Mouse (Mus musculus) central nervous system, embryonic 14 days (tissue): ENCODE results near the gene Selenok. TPM values are rescaled to one million over a fixed set of nuclear protein-coding genes. Genes with fewer than 3 reads are reported as not detected.

Source experiments
- polyA plus RNA-seq: library from polyadenylated mRNA; depleted of rRNA; stranded (reverse); fragments of >200 nt; gene quantifications from 2 replicates; pipeline ENCODE4 v1.2.3, GENCODE M21; 2012; rRNA removed

Selenok gene
- polyA plus RNA-seq: 151 and 152 TPM in 2 replicates

DNA sequence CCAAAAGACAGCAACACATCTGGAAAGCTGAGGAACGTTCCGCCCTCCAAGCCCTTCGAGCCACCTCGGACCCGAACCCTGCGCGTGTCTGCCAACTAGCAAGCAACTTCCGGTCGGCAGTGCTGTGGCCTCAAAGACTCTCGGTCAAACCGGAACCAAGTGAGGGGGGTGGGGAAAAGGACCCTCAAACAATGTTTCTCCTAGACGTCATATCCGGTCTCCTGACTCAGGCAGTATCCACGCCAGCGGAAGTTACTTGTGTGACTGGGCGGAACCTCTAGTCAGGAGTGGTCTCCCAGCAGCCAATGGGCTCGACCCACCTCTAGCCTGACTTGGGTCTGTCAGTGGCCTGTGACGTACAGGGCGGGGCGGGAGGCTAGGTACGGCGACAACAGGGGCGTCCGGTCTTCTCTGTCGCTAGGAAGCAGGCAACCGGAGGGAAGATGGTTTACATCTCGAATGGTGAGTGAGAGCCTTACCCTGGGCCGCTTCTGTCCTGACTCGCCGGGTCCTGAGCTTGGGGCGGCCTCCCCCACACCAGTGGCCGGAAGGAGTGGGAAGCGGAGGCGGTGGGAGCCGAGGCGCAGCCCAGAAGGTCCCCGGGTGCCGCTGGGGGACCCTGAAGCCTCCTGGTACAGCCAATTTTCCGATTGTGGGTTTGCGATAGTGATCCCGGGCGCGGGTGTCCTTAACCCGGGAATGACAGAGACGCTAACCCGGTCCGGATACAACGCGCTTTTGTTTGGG is at the start of gene Selenok:
Gene Selenok (plus strand): TSS at position 234 of the 747 bp plus-strand sequence.

GRCm38 (mm10) chr14:29978254-29979204 is 10.4 kb downstream of the Selenok start, which contains the start of gene Actr8:
Gene Actr8, plus strand, starts transcription at chr14:29978337.

DNA sequence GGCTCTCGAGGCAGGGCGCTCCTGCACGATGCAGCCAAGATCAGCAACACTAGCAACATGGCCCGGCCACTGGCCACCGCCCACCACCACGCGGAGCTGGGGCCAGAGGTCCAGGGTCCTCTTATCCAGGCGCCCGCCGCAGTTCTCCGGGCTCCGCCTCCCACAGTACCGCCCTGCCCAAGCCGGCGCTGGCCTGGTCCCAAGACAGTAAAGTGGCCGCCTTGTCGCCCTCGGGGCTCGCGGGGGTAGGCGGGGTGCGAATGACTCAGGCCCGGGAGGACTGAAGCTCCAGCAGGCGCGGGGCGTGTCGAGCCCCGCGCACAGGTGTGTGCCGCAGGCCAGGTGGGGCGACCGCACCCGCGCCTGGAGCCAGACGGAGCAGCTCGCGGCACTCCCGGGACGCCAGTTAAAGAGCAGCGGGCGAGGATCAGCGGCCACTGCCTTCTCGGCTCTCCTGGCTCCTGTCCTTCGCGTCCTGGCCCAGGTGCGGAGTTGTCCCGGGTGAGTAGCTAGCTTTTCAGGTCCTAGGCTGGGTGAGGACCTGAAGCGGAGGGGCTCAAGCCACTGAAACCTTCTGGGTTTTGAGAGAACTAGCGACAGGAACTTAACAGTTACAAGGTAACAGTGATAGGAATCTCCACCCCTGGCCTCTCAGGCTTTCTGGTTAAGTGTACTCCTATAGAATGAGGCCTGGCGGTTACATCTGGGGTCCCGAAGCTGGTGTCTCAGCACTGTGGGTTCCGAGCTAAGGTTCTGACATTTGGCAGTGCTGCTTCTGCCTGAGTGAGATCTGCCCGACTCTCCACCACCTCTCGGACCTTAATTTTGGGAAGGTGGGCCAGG is 40.8 kb downstream of the Selenok start, which contains the start of the genes Il17rb and Chdh:
Gene Il17rb (minus strand): TSS at position 164 of the 843 bp plus-strand sequence.
Gene Chdh (plus strand): TSS at position 291 of the 843 bp plus-strand sequence.

Other genes starting within 250 kb of the Selenok start
- gene Cacna2d3, start 246.4 kb upstream of the Selenok start, polyA plus RNA-seq: 25.0 and 27.9 TPM in 2 replicates
- 71.4 and 80.2 TPM in 2 replicates for gene Actr8, start 10.0 kb downstream of the Selenok start, polyA plus RNA-seq
- gene Il17rb, start 40.6 kb downstream of the Selenok start, polyA plus RNA-seq: 0.60 and 0.65 TPM in 2 replicates
- 0.28 and 0.46 TPM in 2 replicates for gene Chdh, start 40.7 kb downstream of the Selenok start, polyA plus RNA-seq